In the genomic region with DNA sequence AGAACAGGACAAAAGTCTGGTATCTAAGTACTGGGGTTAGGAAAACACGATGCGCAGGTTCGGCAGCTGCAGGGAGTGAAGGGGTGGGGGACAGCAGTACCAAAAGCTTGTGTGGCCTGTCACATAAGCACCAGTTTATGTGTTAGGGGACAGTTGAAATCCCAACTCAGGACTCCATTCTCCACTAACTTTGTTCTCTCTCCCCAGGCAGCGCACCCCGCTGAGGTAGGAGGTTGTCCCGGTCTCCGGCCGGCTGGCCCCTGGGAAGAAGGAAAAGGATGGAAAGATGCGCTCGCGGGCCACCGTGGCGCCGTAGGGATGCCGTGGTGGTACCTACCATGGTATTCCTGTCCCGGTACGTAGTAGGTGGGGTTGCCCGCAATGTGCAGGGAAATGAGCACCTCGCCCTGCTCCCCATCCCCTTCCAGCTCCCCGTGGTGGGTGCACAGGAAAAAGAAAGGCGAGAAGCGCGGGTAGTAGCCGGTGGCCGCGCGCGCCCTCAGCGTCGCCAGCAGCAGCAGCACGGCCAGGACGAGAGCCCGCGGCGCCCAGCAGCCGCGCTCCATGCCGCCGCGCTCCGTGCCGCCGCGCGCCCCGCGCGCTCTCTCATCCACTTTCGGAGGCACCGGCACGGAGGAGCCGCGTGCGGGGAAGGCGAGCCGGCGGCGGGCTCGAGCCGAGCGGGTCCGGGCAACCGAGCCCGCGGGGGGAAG, we compare ENCODE assay signal across 8 mouse cellular contexts. TPM values are rescaled to one million over a fixed set of nuclear protein-coding genes. Genes with fewer than 3 reads are reported as not detected.
DNase-seq lines count a peak whose midpoint lies in the region; ATAC-seq and TF ChIP-seq lines count a peak whose summit lies in the region.

No protein-coding gene starts in this region.

- H3K36me3 ChIP-seq in heart, embryonic 12.5 days: no peaks in the 10 kb centered on the region
- H3K36me3 ChIP-seq in E14TG2a.4 (ENCODE audit: insufficient read depth, low read length): no peaks in the 10 kb centered on the region
- no peaks in the 10 kb centered on the region for H3K36me3 ChIP-seq in forebrain, embryonic 16.5 days (ENCODE audit: control insufficient read depth, insufficient read depth)
- H3K36me3 ChIP-seq in limb, embryonic 14.5 days (ENCODE audit: control insufficient read depth, insufficient read depth, low read length): no peaks in the 10 kb centered on the region
- H3K36me3 ChIP-seq in stomach, embryonic 14.5 days (ENCODE audit: control insufficient read depth, insufficient read depth, low read length): no peaks in the 10 kb centered on the region

- H3K9ac ChIP-seq in heart, embryonic 12.5 days: peak overlapping the region; percentile 63
- H3K9ac ChIP-seq in forebrain, embryonic 16.5 days (replicated peaks; ENCODE audit: low read depth, low read length): peak overlapping the region; percentile 86
- H3K9ac ChIP-seq in limb, embryonic 14.5 days (ENCODE audit: low read depth, low read length, severe bottlenecking): peak overlapping the region; percentile 56; the same call in 1 of the 2 replicates
- H3K9ac ChIP-seq in stomach, embryonic 14.5 days (replicated peaks; ENCODE audit: low read depth, low read length): 0 out of 2 replicates have a peak overlapping the region, but pooled peaks have one; percentile 10

- no peak for DNase-seq in heart, adult 18-20 months
- no peak for DNase-seq in limb, embryonic 14.5 days (ENCODE audit: low spot score)
- no peak for DNase-seq in frontal cortex, postnatal 25 days (ENCODE audit: low spot score in 2 of 2)

- under 1% methylated on average over 65 of the region's 65 CpGs for WGBS in heart, embryonic 12.5 days
- WGBS in forebrain, embryonic 16.5 days: under 1% methylated on average over 60 of the region's 65 CpGs
- WGBS in limb, embryonic 14.5 days: under 1% methylated on average over 52 of the region's 65 CpGs
- WGBS in stomach, embryonic 14.5 days: under 1% methylated on average over 52 of the region's 65 CpGs

- H3K4me3 ChIP-seq in heart, embryonic 12.5 days: peak overlapping the region; percentile 65
- H3K4me3 ChIP-seq in E14TG2a.4 (replicated peaks; ENCODE audit: low read length): peak overlapping the region; percentile 84
- peak overlapping the region; percentile 47 for H3K4me3 ChIP-seq in brown adipose tissue, adult 24 weeks (ENCODE audit: insufficient read depth, low read depth, low read length)
- peak overlapping the region; percentile 66 for H3K4me3 ChIP-seq in forebrain, embryonic 16.5 days (replicated peaks; ENCODE audit: low read length)
- peak overlapping the region; percentile 53 for H3K4me3 ChIP-seq in limb, embryonic 14.5 days (replicated peaks; ENCODE audit: low read length)
- H3K4me3 ChIP-seq in stomach, embryonic 14.5 days (ENCODE audit: low read depth, low read length): peak overlapping the region; percentile 52

- TF ChIP-seq POLR2A in limb, embryonic 14.5 days (IDR thresholded peaks at IDR 0.05; ENCODE audit: borderline replicate concordance, extremely low read depth, insufficient read depth, insufficient read length): no peak

- H3K4me1 ChIP-seq in heart, embryonic 12.5 days (replicated peaks): peaks cover 13% of the 10 kb centered on the region
- H3K4me1 ChIP-seq in E14TG2a.4 (replicated peaks; ENCODE audit: low read depth, low read length): peaks cover 15% of the 10 kb centered on the region; the same call in 1 of the 2 replicates
- no peaks in the 10 kb centered on the region for H3K4me1 ChIP-seq in brown adipose tissue, adult 24 weeks (ENCODE audit: control insufficient read depth, insufficient read depth, insufficient read length, low read length)
- peaks cover 25% of the 10 kb centered on the region for H3K4me1 ChIP-seq in forebrain, embryonic 16.5 days (replicated peaks; ENCODE audit: control insufficient read depth, insufficient read depth, low read length)
- peaks cover 9% of the 10 kb centered on the region; the same call in 1 of the 2 replicates for H3K4me1 ChIP-seq in limb, embryonic 14.5 days (ENCODE audit: control insufficient read depth, insufficient read depth, low read length)
- peaks cover 10% of the 10 kb centered on the region; the same call in 1 of the 2 replicates for H3K4me1 ChIP-seq in stomach, embryonic 14.5 days (ENCODE audit: control insufficient read depth, insufficient read depth, low read length)

- H3K9me3 ChIP-seq in heart, embryonic 12.5 days (replicated peaks): no peaks in the 10 kb centered on the region
- H3K9me3 ChIP-seq in E14TG2a.4 (ENCODE audit: low read length): no peaks in the 10 kb centered on the region
- no peaks in the 10 kb centered on the region for H3K9me3 ChIP-seq in forebrain, embryonic 16.5 days (ENCODE audit: control insufficient read depth, low read length)
- H3K9me3 ChIP-seq in limb, embryonic 14.5 days (ENCODE audit: control insufficient read depth, low read length): no peaks in the 10 kb centered on the region
- no peaks in the 10 kb centered on the region for H3K9me3 ChIP-seq in stomach, embryonic 14.5 days (ENCODE audit: control insufficient read depth, low read depth, low read length)

- 0 out of 2 replicates have a peak overlapping the region, but pooled peaks have one; percentile 26 for H3K27ac ChIP-seq in heart, embryonic 12.5 days (ENCODE audit: poor library complexity, severe bottlenecking)
- no peak overlapping the region for H3K27ac ChIP-seq in brown adipose tissue, adult 24 weeks (replicated peaks; ENCODE audit: low read depth, low read length)
- H3K27ac ChIP-seq in forebrain, embryonic 16.5 days (ENCODE audit: low read length): no peak overlapping the region
- no peak overlapping the region for H3K27ac ChIP-seq in limb, embryonic 14.5 days (replicated peaks; ENCODE audit: low read depth, low read length)
- no peak overlapping the region for H3K27ac ChIP-seq in stomach, embryonic 14.5 days (ENCODE audit: low read length)

- ATAC-seq in heart, embryonic 12.5 days (ENCODE audit: insufficient number of reproducible peaks, low FRiP score): peak; percentile 61
- ATAC-seq in forebrain, embryonic 16.5 days: peak; percentile 85
- ATAC-seq in limb, embryonic 14.5 days (ENCODE audit: low FRiP score, low read depth): peak; percentile 70
- ATAC-seq in stomach, embryonic 14.5 days (ENCODE audit: insufficient number of reproducible peaks, insufficient read depth, low FRiP score, low read depth): peak; percentile 56

- peak overlapping the region; percentile 99 for H3K4me2 ChIP-seq in heart, embryonic 12.5 days
- peak overlapping the region; percentile 90 for H3K4me2 ChIP-seq in forebrain, embryonic 16.5 days (ENCODE audit: low read length)
- H3K4me2 ChIP-seq in limb, embryonic 14.5 days (replicated peaks; ENCODE audit: low read depth, low read length, severe bottlenecking): peak overlapping the region; percentile 97
- peak overlapping the region; percentile 97 for H3K4me2 ChIP-seq in stomach, embryonic 14.5 days (replicated peaks; ENCODE audit: low read depth, low read length)

- H3K27me3 ChIP-seq in heart, embryonic 12.5 days (replicated peaks): peaks cover 74% of the 10 kb centered on the region
- H3K27me3 ChIP-seq in E14TG2a.4 (ENCODE audit: insufficient read depth, low read length): peaks cover 83% of the 10 kb centered on the region
- H3K27me3 ChIP-seq in forebrain, embryonic 16.5 days (replicated peaks; ENCODE audit: control insufficient read depth, insufficient read depth, low read length): peaks cover 25% of the 10 kb centered on the region
- peaks cover 73% of the 10 kb centered on the region for H3K27me3 ChIP-seq in limb, embryonic 14.5 days (ENCODE audit: control insufficient read depth, insufficient read depth, low read length)
- peaks cover 59% of the 10 kb centered on the region for H3K27me3 ChIP-seq in stomach, embryonic 14.5 days (ENCODE audit: control insufficient read depth, insufficient read depth, low read length)

- TF ChIP-seq CTCF in E14TG2a.4 (conservative IDR thresholded peaks at IDR 0.05; ENCODE audit: low read length): no peak

RNA-seq across cellular contexts. Expression of a gene that starts 0.5 kb away (rescaled TPM):
- 4.6 TPM in 2 replicates for polyA plus RNA-seq in heart, embryonic 12.5 days (2016; fragmentation: Nextera tagmentation; extraction: Ambion mirVana)
- 1 to 10 TPM; 2.2 to 3.4 TPM for total RNA-seq in heart, adult 18-20 months (2021)
- polyA plus RNA-seq in brown adipose tissue, adult 24 weeks (2012; ENCODE audit: insufficient read depth, insufficient read length, missing spikeins): 1.1 and 3.4 TPM in 2 replicates
- 58.3 and 63.3 TPM in 2 replicates for polyA plus RNA-seq in forebrain, embryonic 16.5 days (2015; fragmentation: Nextera tagmentation; extraction: Ambion mirVana)
- polyA plus RNA-seq in limb, embryonic 14.5 days (2012; rRNA removed): 6.7 and 7.4 TPM in 2 replicates
- 2.4 and 3.3 TPM in 2 replicates for polyA plus RNA-seq in limb, embryonic 14.5 days (2014; fragmentation: Nextera tagmentation; extraction: Ambion mirVana)
- polyA plus RNA-seq in stomach, embryonic 14.5 days (2014; fragmentation: Nextera tagmentation; extraction: Ambion mirVana): 5.2 and 5.9 TPM in 2 replicates

Comparison
In these comparisons a context has a peak if more than half of its experiments do, and no peak if none do; other contexts are left out.
1. H3K9ac ChIP-seq: peak in every context shown above with its lines; median percentile 86 in forebrain, embryonic 16.5 days; 63 in heart, embryonic 12.5 days; 56 in limb, embryonic 14.5 days; 10 in stomach, embryonic 14.5 days.